Mouse (Mus musculus) bone marrow macrophage, adult 2 months (primary cell): ENCODE data around the gene Nsg2. TPM values are rescaled to one million over a fixed set of nuclear protein-coding genes. Genes with fewer than 3 reads are reported as not detected.

ENCODE experiments used
- H3K27ac ChIP-seq: 2 replicates; pipeline ENCODE4 v1.5.1; 2012; ENCODE audit warnings: low read depth, low read length; ENCODE audit not compliant: insufficient read depth
- H3K4me1 ChIP-seq: 2 replicates; pipeline ENCODE4 v1.6.1; 2012; ENCODE audit warnings: low read length; ENCODE audit not compliant: control insufficient read depth, insufficient read depth
- H3K4me3 ChIP-seq: 2 replicates; pipeline ENCODE4 v1.5.1; 2012; ENCODE audit warnings: mild to moderate bottlenecking, low read length, moderate library complexity; ENCODE audit not compliant: insufficient read depth
- CTCF ChIP-seq: IDR thresholded peaks from 2 replicates; pipeline ENCODE4 v1.5.1; 2012; ENCODE audit warnings: low read depth, mild to moderate bottlenecking, low read length, moderate library complexity
- POLR2A ChIP-seq: IDR thresholded peaks from 2 replicates; pipeline ENCODE4 v1.6.1; 2012; ENCODE audit warnings: mild to moderate bottlenecking, low read depth, low read length, borderline replicate concordance
- polyA plus RNA-seq: library from polyadenylated mRNA; stranded (reverse); fragments of >200 nt; gene quantifications from 2 replicates; pipeline ENCODE4 v1.2.4, GENCODE M21; 2012; ENCODE audit not compliant: missing spikeins, insufficient read depth, insufficient read length

Nsg2 gene
- polyA plus RNA-seq, 1 experiment, result not detected

DNA sequence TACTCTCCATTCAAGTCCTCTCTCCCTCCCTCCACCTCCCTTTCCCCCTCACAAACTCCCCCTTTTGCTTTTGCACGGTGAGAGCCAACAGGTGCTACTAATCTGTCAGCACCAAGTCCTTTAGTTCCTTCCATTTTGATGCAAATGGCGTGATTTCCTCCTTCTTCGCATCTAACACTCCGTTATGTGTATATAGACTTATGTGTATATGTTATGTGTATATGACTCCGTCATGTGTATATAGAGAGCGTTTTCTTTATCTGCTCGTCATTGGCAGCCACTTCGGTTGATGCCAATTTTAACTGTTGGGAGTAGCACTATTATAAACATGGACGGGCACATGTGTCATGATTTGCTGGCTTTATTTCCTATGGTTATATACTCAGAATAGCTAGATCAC, 31.8 kb downstream of the Nsg2 start:
- no peak overlapping the region for H3K27ac ChIP-seq
- no peaks in the 10 kb centered on the region for H3K4me1 ChIP-seq
- no peak for TF ChIP-seq CTCF
- TF ChIP-seq POLR2A, result no peak
- no peak overlapping the region for H3K4me3 ChIP-seq

DNA sequence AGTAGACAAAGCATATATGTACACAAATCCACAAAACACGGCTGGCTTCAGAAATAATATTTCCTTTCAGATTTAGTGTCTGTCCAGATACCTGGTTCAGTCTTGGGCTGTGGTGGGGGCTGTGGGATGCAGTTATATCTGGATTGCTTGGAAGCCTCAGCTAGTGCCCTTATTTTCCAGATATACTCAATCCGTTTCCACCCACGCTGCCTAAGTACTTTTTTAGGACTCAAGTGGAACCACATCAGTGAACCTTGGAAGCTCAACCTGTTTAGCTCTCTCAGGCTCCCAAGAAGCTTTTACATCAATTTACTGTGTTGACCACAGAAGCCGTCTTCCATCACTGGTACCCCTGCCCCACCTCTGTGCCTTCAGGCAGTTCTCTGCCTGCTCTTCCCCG, 35.6 kb downstream of the Nsg2 start:
- H3K4me3 ChIP-seq, result no peak overlapping the region
- TF ChIP-seq POLR2A (no peak), CTCF (no peak)
- H3K4me1 ChIP-seq, result no peaks in the 10 kb centered on the region
- no peak overlapping the region for H3K27ac ChIP-seq

DNA sequence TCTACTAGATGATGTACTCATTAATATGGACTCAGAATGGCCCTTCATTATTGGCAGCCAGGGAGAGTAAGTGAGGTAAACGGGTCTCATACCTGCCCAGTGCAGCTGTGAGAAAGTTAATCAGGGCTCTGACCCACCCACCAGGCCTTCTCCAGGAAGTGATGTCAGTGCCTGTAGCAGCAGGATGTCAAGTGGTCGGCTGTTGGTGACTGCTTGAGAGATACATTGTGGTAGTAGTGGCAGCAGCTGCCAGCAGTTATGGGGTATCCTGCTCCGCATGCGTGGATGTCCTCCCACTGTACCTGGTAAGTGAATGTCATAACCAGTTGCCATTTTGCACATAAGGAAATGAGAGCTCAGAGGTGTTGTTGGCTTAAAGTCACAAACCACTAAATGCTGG, 39.4 kb downstream of the Nsg2 start:
- Histone ChIP-seq H3K27ac (no peak overlapping the region), H3K4me3 (no peak overlapping the region), H3K4me1 (no peaks in the 10 kb centered on the region)
- TF ChIP-seq CTCF (no peak), POLR2A (no peak)

DNA sequence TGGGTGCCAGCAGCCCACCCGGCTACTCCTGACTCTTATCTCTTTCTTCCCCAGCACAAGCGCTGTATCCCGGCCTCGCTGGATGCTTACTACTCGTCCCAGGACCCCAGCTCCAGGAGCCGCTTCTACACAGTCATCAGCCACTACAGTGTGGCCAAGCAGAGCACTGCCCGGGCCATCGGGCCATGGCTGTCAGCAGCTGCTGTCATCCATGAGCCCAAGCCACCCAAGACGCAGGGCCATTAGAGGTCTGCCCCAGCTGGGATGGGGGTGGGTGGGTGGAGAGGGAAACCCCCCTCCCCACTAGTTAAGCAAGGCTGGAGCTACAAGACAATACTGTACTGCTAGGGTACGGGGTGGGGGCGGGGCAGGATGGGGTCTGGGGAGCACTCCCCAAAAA, 57.1 kb downstream of the Nsg2 start:
- Histone ChIP-seq H3K4me1 (no peaks in the 10 kb centered on the region), H3K4me3 (no peak overlapping the region), H3K27ac (no peak overlapping the region)
- TF ChIP-seq CTCF, result no peak
- no peak for TF ChIP-seq POLR2A

DNA sequence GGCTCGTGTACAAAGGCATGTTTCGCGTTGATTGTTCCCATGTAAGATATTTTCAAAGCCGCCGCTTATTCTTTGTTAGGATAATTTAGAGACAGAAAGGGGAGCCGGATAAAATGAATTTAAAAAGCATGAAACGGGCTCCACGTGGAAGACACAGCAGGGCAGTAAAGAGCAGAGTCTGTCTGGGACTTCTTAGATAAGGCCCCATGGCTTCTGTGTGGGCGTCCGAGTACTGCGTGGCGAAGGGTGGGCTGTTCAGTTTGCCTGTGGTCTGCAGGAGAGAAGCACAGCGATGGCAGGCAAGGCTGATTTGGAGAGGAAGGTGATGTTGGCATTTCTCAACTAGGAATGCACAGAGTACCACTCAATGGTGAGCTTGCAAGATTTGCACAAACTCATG, 57.6 kb downstream of the Nsg2 start:
- TF ChIP-seq POLR2A (no peak), CTCF (no peak)
- H3K4me3 ChIP-seq, result no peak overlapping the region
- no peaks in the 10 kb centered on the region for H3K4me1 ChIP-seq
- no peak overlapping the region for H3K27ac ChIP-seq

DNA sequence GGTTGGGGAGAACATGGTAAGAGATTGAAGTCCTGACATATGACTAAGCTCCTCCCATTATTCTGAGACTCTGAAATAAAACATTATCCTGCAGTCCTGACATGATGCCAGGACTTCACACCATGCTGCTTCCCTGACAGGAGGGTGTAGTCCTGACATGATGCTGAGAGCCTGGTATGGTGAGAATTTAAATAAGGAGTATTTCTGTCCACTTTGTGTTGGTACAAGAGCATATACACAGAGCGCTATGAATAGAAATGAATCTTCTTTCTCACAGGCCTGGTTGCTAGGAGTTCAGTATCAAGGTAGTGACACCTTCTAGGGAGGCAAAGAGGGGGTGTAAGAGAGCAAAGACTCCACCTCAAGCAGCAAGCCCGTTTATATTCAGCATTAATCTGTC, 60.8 kb downstream of the Nsg2 start:
- Histone ChIP-seq H3K27ac (no peak overlapping the region), H3K4me3 (no peak overlapping the region), H3K4me1 (no peaks in the 10 kb centered on the region)
- TF ChIP-seq POLR2A (no peak), CTCF (no peak)

DNA sequence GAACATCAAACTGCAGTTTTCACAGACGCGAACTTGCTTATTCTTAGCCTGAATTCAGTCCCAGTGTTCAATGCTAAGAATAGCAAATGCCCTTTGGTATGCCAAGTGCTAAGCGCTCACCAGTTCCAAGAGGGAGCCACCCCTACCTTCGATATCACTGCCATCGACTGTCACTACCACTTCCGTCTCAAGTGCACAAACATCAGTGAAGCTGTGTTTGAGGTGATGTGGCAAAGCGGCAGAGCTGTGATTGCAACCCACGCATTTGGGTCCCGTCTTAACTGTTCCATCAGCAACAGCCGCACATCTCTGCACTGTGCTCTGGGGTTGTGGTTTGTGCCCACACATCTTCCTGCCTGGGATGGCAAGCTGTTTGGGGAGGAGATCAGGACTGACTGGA, 61.6 kb downstream of the Nsg2 start:
- Histone ChIP-seq H3K4me3 (no peak overlapping the region), H3K27ac (no peak overlapping the region), H3K4me1 (no peaks in the 10 kb centered on the region)
- TF ChIP-seq POLR2A (no peak), CTCF (no peak)

DNA sequence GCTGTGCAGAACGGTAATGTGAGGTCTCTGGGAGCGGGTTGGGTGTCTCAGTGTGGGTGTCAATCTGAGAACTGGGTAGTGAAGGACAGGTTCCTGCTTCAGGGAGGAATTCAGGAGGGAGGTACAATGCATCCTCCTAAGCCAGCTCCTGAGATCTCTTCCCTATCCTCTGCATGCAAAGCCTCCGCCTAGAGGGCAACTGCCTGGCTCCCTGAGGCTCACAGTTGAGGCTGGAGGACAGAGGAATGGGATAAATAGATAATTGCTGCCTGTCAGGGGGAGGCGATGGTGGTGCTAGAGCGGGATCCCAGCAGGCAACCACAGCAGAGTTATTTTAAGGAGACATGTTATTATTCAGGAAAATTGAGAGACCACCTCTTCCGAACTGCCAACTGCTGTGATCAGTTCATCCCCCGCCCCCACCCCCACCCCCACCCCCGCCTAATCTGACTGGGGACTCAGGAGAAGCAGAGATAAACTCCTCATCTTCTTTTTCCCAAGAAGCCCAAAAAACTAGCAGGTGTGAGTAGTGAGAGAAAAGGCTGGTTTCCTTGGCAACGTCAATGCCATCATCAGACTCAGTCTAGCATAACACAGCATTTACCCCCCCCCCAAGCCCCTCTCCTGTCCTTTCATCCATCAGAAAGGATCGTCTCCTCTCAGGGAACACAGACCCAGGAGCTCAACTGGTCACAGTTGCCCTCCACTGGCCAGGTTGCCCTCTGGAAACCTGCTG, 63.7 kb downstream of the Nsg2 start:
- Histone ChIP-seq H3K4me3 (no peak overlapping the region), H3K27ac (no peak overlapping the region), H3K4me1 (no peaks in the 10 kb centered on the region)
- no peak for TF ChIP-seq CTCF

DNA sequence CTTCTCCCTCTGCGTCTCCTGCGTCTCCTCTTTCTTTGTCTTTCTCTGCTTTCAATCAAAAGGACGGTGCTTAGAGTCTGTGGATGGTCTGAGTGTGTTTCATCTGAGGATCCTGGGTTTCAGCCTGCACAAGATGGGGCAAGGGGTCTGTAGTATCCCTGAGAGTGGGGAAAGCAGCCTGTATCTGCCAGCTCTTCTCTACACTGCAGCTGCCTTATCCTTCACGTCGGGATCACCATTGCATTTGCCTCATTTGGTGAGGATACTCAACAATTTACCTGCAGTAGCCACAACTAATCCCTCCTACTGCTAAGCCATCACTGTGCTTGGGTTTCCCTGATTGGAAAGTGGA, 64.2 kb downstream of the Nsg2 start:
- H3K4me3 ChIP-seq, result no peak overlapping the region
- TF ChIP-seq CTCF (no peak), POLR2A (no peak)

DNA sequence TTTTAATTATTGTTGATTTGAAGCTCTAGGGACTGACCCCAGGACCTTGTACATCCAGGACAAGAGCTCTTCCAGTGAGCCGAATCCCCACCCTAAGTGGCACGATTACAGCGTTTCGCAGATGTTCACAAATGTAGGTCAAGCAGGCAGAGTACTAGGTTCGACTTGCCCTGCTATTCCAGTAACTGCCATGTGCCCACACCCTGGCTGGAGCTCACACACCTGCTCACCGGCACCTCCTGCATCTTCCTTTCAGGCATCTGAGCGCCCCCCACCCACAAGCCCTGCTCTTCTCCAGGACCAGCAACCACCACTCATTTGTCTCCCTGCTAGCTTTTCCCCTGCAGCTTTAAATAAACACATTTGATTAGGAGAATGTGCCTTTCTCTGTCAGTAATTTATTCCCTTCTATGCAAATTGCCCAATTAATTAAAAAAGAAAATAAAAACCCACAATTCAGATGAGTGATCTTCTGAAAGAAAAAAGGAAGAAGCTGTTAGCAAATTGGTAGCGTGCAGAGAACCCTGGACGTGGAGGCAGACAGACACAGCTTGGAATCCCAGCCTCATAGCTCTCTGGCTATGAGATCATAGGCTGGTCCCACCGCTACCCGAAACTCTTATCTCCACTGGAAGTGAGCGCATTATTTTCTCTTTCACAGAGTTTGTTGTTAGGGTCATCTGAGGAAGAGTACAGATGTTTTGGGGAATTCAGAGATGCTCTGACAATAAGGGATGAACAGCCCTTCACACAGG, 68.7 kb downstream of the Nsg2 start:
- Histone ChIP-seq H3K4me1 (no peaks in the 10 kb centered on the region), H3K4me3 (no peak overlapping the region), H3K27ac (no peak overlapping the region)
- TF ChIP-seq CTCF (no peak), POLR2A (no peak)

More for the DNA sequence above, 64.2 kb downstream of the Nsg2 start:
- H3K27ac ChIP-seq, result no peak overlapping the region
- no peaks in the 10 kb centered on the region for H3K4me1 ChIP-seq

DNA sequence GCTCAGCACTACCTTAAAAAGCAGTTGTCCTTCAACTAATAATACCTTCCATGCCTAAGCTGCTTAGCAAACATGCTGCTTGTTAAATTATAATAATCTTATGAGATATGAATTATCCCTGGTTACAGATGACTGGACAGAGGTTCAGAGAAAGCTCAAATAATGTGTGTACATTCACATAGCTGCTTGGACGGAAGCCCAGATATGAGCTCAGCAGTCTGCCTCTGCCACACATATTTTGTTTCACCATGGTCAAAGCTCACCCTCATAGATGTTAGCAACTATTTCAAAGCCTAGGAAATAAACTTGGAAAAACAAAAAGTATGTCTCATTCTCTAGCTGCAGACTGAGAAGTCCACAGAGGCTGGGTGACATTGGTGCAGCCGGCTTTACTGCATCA, 74.9 kb downstream of the Nsg2 start:
- Histone ChIP-seq H3K4me1 (no peaks in the 10 kb centered on the region), H3K4me3 (no peak overlapping the region), H3K27ac (no peak overlapping the region)
- TF ChIP-seq CTCF (no peak), POLR2A (no peak)
